Mouse (Mus musculus) thymus, adult 18-20 months (tissue): ENCODE results near the gene Slc25a1.
"Not testable (repeated sequence)": the region's sequence is repeated elsewhere in the genome, so short reads cannot be mapped to it uniquely, and the experiment has no call there.

ENCODE experiments used
- DNase-seq, 2 experiments: peaks; one replicate each; pipeline ENCODE4 v3.0.0; 2022; ENCODE audit warnings: mixed read lengths in 2 of 2

Slc25a1 gene

DNA sequence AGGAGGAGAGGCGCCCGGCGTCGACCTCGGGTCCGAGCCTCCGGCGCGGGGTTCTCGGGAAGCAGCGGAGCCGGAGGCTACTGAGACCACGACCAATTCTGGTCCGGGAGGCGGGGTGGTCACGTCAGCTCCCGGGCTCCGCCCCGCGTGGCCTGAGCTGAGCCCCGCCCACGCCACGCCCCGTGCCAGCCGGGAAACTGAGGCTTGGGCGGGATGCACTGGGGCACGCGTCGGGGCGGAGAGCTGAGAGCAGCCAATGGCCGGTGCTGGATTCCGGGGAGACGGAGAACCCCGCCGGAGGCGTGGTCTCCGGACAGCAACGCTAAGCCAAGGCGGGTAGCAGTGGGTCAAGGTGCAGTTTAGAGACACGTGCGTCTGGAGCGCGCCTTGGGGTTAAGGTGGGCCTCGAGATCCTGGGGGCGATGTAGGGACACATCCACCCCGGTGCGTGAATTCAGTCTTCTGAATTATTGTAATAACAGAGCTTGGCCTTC is at the start of gene Slc25a1:
Gene Slc25a1, minus strand, starts transcription at position 133 of the 494 bp plus-strand sequence.
- peak in 1 of 2 experiments; percentile 52 for DNase-seq

DNA sequence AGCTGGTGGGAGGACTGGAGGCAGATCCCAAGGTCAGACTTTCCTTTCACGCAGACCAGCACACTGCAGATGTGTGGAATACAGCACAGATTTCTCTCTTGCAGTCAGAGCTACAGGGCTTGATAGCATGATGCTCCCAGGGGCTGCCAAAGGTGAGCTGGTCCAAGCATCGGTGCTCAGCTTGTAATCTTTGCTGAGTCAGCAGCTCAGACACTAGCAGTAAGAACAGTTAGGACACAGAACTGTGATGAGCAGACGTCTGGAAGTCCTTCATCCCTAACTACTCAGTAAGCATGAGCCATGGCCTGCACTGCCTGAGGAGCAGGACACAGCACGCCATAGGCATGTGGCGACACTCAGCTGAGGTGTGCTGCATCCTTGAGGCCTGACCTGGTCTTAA is 43.8 kb upstream of the Slc25a1 start:
- DNase-seq: no peak

- DNase-seq: no peak
Measured at GRCm38 (mm10) chr16:17962091-17962490, 34.1 kb upstream of the Slc25a1 start.

GRCm38 (mm10) chr16:17956052-17956638 is 28.1 kb upstream of the Slc25a1 start:
- not testable (repeated sequence) for DNase-seq

GRCm38 (mm10) chr16:17951618-17952017 is 23.6 kb upstream of the Slc25a1 start:
- DNase-seq: no peak

GRCm38 (mm10) chr16:17950068-17950467 is 22.0 kb upstream of the Slc25a1 start:
- DNase-seq: no peak

DNA sequence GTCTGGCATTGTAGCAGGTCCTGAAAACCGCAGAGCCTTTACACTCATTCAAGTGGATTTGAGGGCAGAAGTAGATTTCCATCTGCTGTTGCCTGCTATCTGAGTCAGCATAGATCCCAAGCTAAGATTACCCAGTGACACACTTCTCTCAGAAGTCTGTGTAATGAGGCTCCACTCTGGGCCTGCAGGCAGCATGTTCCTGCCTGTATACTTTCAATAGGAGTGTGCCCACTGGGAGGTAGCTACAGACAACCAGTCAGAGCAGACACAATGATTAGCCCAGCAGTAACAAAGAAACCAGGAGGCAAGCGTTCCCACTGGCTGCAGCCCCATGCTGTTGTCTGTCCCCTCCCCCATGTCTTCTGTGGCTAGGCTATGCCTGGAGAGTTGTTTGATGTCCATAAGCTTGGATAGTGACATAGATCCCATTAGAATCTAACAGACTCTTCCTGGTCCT is 21.4 kb upstream of the Slc25a1 start:
- DNase-seq: no peak

GRCm38 (mm10) chr16:17945081-17945831 is 17.2 kb upstream of the Slc25a1 start:
- no peak for DNase-seq

GRCm38 (mm10) chr16:17943466-17943865 is 15.4 kb upstream of the Slc25a1 start:
- no peak for DNase-seq

GRCm38 (mm10) chr16:17939255-17939751 is 11.3 kb upstream of the Slc25a1 start:
- no peak for DNase-seq

DNA sequence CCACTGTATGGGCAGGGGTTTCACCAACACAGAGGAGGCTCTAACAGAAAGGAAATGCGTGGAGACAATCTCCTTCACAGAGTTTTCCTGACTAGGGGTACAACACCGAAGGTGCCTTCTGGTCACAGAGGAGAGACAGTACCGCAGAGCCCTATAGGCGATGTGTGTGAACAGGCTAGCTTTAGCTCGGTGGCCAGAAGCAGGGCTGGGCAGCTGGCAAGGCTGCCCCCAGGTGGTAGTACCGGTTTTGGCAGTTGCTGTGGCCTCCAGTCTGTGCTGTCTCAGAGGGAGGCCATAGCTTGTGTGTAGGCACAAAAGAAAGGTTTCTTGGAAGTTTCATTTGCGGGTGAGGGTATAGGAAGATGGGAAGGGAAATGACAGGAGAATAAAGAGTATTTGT is 10.8 kb upstream of the Slc25a1 start:
- DNase-seq: peak in 1 of 2 experiments; percentile 34

- no peak for DNase-seq
Measured at GRCm38 (mm10) chr16:17938187-17938586, 10.2 kb upstream of the Slc25a1 start.

GRCm38 (mm10) chr16:17936776-17937175 is 8.8 kb upstream of the Slc25a1 start:
- no peak for DNase-seq

- DNase-seq: no peak
Measured at GRCm38 (mm10) chr16:17934445-17934910, 6.5 kb upstream of the Slc25a1 start.

DNA sequence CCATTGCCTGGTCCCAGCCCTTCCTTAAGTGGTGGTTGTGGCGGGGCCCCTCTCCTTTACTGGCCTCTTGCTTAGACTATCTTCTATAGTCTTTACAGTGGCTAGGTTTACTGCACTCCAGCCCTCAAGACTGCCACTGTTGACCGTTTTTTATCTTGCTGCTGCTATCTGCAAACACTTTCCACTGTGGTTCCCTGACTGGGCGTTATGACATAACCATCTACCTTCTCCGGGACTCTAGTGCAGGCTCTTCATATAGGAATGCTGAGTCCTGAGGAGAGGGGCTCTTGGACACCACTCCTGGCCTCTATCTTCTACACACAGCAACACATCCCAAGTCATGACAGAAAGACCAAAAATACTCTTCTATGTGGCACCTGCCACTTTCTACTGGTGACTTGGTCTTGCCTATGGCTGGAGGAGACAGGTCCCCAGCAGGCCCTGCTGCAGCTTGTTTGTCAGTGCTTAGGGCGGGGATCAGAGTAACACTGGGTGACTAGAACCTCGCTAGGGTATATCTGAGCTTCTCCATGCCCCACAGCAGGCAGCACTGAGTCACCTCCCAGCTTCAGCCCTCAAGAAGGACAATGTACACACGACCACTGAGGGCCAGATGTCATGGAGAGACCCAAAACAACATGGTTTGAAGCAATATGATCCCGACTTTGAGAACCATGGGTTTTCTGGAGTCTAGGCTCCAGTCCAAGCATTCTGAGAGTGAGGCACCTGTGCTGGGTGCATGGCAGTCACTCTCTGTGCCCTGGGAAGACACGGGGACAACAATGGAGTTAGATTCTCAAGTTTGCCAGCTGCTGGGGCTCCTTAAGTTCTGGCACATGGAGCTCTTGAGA is 5.8 kb upstream of the Slc25a1 start:
- no peak for DNase-seq

DNA sequence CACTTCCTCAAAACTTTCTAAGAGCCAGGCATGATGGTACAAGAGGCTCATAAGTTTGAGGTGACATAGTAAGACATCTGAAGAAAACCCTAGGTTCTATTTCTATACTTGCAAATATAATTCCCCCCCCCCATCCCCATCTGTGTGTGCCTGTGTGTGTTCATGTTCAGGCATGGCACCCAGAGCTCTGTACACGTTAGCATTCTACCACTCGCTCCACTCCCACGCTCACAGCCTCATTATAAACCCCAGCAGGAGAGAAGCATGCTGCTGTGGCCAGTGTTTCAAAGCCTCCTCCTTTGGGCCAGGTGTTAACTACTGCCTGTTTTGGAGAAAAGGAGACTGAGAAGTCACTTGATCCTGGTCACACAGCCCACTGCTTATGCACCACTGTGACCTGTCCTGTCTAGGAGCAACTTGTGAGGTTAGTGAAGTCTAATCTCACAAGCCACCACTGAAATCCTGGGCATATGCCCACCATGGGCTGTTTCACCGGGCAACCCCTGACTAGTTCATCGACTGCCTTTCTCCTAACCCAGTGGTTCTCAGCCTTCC is 4.0 kb upstream of the Slc25a1 start:
- DNase-seq: no peak

GRCm38 (mm10) chr16:17929631-17930030 is 1.6 kb upstream of the Slc25a1 start:
- DNase-seq: no peak

DNA sequence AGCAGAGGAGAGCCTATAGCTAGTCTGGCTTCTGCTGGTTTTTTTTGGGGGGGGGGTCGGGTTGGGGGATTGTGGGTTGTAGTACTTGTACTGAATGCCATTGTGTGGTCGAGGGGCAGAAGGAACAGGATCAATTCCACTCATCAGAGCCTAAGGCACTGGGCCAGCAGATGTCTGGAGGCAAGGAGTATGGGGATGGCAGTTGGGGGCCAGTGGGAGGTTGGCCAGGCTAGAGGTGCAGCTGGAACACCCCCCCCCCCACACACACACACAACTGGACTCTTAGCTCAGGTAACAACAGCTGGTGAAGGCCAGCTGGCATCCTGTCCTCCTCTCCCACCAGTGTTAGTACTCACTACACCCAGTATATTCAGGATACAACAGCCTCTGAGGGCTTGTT is 1.2 kb upstream of the Slc25a1 start:
- no peak for DNase-seq

- DNase-seq: peak; percentile 51 to 64
Measured at GRCm38 (mm10) chr16:17928627-17929104, 647 bp upstream of the Slc25a1 start.

- DNase-seq: peak; percentile 54 to 58
Measured at GRCm38 (mm10) chr16:17927351-17928082, 502 bp downstream of the Slc25a1 start.

DNA sequence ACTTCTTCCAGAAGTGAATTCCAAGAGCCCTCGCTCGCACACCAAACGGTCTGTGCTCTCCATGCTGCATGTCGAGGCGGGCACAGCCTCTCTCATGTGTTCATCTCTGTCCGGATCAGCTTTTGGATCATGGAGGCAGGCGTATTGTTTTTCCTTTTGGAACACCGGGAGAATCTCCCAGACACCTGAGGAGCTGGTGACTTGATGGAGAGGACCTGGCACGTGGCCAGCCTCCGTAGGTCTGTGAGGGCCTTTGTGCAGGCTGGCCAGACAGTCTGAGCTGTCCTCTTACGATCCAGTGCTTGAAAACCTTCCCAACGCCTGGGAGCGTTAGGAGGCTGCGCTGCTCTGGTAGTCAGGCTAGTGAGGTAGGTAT is 5.9 kb downstream of the Slc25a1 start:
- no peak for DNase-seq
